Mouse (Mus musculus) granulocyte monocyte progenitor cell, adult 5-6 weeks (primary cell): ENCODE results near the gene Phactr3. TPM values are rescaled to one million over a fixed set of nuclear protein-coding genes. Genes with fewer than 3 reads are reported as not detected.

Experiments used
- ATAC-seq: replicated peaks from 2 replicates; pipeline ENCODE4 v1.8.0; 2016; ENCODE audit warnings: mild to moderate bottlenecking, moderate TSS enrichment, inconsistent platforms; ENCODE audit not compliant: poor library complexity, severe bottlenecking
- total RNA-seq, 2 experiments: library from RNA; stranded (forward) in 1 of 2; stranded (reverse) in 1 of 2; fragments of 200-712, 200-1000 nt in 1 of 2; fragments of >200 nt in 1 of 2; fragmentation: Nextera tagmentation in 1 of 2; gene quantifications; 2 replicates each; pipeline ENCODE4 v1.2.3; 2014 to 2017

Gene Phactr3
- total RNA-seq, 2 experiments from 2014 or later: not detected

- ATAC-seq: no peak
Measured at GRCm38 (mm10) chr2:178184862-178185261, 66.1 kb downstream of the Phactr3 start.

GRCm38 (mm10) chr2:178188988-178189387 is 70.2 kb downstream of the Phactr3 start:
- ATAC-seq: peak; percentile 46; the same call in 1 of the 2 replicates

- ATAC-seq: no peak
Measured at GRCm38 (mm10) chr2:178192881-178193280, 74.1 kb downstream of the Phactr3 start.

- no peak for ATAC-seq
Measured at GRCm38 (mm10) chr2:178193445-178193844, 74.7 kb downstream of the Phactr3 start.

GRCm38 (mm10) chr2:178194908-178195307 is 76.1 kb downstream of the Phactr3 start:
- no peak for ATAC-seq

- ATAC-seq: no peak
Measured at GRCm38 (mm10) chr2:178196038-178196437, 77.3 kb downstream of the Phactr3 start.

- no peak for ATAC-seq
Measured at GRCm38 (mm10) chr2:178197542-178197941, 78.8 kb downstream of the Phactr3 start.

GRCm38 (mm10) chr2:178204455-178204854 is 85.7 kb downstream of the Phactr3 start:
- no peak for ATAC-seq

- no peak for ATAC-seq
Measured at GRCm38 (mm10) chr2:178208186-178208600, 89.4 kb downstream of the Phactr3 start.

- no peak for ATAC-seq
Measured at GRCm38 (mm10) chr2:178213826-178214225, 95.1 kb downstream of the Phactr3 start.

- ATAC-seq: no peak
Measured at GRCm38 (mm10) chr2:178214531-178214930, 95.8 kb downstream of the Phactr3 start.

- no peak for ATAC-seq
Measured at GRCm38 (mm10) chr2:178218461-178218860, 99.7 kb downstream of the Phactr3 start.

GRCm38 (mm10) chr2:178219454-178220147 is 100.8 kb downstream of the Phactr3 start:
- ATAC-seq: no peak

GRCm38 (mm10) chr2:178220148-178220717 is 101.5 kb downstream of the Phactr3 start:
- ATAC-seq: no peak

- ATAC-seq: no peak
Measured at GRCm38 (mm10) chr2:178221003-178221402, 102.2 kb downstream of the Phactr3 start.

GRCm38 (mm10) chr2:178229231-178229630 is 110.5 kb downstream of the Phactr3 start:
- no peak for ATAC-seq

- ATAC-seq: 0 out of 2 replicates have a peak, but pooled peaks have one; percentile 52
Measured at GRCm38 (mm10) chr2:178233487-178233886, 114.7 kb downstream of the Phactr3 start.

- no peak for ATAC-seq
Measured at GRCm38 (mm10) chr2:178237056-178237455, 118.3 kb downstream of the Phactr3 start.

GRCm38 (mm10) chr2:178238503-178238902 is 119.7 kb downstream of the Phactr3 start:
- peak; percentile 86 for ATAC-seq

GRCm38 (mm10) chr2:178240886-178241285 is 122.1 kb downstream of the Phactr3 start:
- ATAC-seq: no peak

GRCm38 (mm10) chr2:178241374-178241773 is 122.6 kb downstream of the Phactr3 start:
- no peak for ATAC-seq

- ATAC-seq: no peak
Measured at GRCm38 (mm10) chr2:178242996-178243395, 124.2 kb downstream of the Phactr3 start.
